Mouse (Mus musculus) cerebellum, postnatal 14 days (tissue): ENCODE results near the gene Cd209b.

ENCODE experiments used
- DNase-seq, 2 experiments: peaks; one replicate each; pipeline ENCODE4 v3.0.0; 2021; ENCODE audit warnings: mixed read lengths in 2 of 2

The Cd209b gene

GRCm38 (mm10) chr8:3926744-3927143 is at the start of gene Cd209b:
Gene Cd209b (minus strand): TSS chr8:3926844.
- DNase-seq, result no peak

DNA sequence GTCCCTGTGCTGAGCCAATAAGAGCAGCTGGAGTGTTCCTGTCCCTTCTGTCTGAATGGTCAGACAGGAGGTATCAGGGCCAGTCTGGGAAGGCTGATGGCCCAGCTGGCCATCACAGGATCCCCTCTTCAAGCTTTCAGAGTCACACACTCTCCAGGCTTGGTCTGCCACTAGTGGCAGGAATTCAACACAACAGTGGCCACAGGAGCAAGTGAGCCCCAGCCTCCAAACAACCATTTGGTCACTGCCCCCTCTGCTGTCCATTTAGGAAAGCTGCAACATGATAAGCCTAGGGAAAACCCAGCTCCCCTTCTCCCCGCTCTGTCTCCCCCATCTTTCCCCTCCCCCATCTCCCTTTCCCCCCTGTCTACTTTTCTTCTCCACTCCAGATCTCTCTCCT is 29.4 kb upstream of the Cd209b start:
- DNase-seq, result peak; percentile 49 to 65

GRCm38 (mm10) chr8:3954646-3955045 is 28.0 kb upstream of the Cd209b start, which contains the start of gene Cd209c:
Gene Cd209c (minus strand): TSS chr8:3954746.
- DNase-seq, result no peak

DNA sequence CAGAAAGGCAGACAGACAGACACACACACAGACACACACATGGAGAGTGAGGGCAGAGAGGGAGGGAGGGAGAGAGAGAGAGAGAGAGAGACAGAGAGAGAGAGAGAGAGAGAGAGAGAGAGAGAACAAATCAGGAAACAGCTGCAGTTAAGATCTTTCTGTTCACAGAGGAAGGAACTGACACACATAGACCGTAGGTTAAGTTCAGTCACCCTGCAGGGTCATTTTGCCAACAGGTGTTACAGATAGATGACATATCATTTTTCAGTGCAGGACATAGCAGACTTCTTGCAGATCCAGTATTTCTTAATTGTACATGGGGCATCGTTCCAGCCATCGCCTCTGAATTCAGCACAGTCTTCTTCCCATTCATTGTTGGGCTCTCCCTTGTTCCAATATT is 13.4 kb upstream of the Cd209b start:
- no peak for DNase-seq

DNA sequence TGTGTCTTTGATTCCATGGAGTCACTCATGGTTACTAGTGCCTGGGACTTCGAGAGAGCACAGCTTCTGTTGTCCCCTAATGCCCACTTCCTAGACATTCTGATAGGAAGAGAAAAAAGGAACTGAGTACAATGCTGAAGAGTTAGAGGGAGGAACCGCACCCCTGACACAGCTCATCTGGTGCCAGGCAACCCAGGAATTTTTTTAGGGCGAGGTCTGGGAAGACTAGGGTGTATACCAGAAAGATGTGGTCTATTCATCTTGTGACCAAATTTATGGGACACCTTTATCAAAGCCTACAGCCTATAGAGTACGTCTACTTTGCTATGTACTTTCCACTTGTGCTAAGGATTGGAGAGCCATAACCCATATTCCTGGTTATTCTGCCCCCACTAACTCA is 48.2 kb downstream of the Cd209b start, which contains the start of gene Cd209d:
TSS of gene Cd209d (minus strand) at position 101 of the 400 bp plus-strand sequence.
- DNase-seq, result no peak

- peak; percentile 39 to 69 for DNase-seq
Measured at GRCm38 (mm10) chr8:3876121-3876520, 50.5 kb downstream of the Cd209b start.
